Mouse (Mus musculus): Measurements from ENCODE around the gene Abhd14a.

The Abhd14a gene

DNA sequence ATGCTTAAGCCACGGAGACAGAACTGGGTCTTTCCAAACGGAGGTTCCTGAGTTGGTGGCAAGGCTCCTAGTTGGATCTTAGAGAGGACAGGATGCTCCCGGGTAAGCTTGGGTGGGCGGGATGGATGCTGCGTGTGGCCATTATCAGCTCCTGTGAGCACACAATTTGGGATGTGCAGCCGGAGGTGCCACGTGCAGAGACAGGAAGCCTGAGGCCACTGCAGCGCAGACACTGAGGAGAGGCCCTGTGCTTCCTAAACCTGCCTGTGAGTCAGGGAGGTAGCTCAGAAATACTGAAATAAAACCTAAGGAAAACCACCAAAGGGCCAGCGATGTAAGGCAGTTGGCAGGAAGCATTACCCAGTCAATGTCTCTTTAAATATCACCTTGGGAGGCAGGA, 22.3 kb upstream of the Abhd14a start:
- no peak for DNase-seq (ENCODE audit: extremely low read depth, low read depth, low spot score)

DNA sequence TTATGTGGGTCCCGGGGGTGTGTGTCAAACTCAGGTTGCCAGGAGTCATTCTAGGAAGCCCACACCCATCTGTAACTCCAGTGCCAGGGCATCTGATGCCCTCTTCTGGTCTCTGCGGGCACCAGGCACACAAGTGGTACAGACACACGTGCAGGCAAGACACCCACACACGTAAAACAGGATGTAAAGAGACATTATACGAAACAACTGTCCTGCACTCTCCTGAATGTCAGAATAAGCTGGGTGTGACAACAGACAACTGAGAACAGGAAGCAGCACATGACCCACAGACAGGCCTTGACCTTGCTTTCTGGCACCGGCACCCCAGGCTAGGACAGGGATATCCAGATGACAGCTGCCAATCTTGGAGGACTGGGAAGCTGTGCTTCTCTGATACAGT, 21.8 kb upstream of the Abhd14a start:
- no peak for DNase-seq (ENCODE audit: extremely low read depth, low read depth, low spot score)

DNA sequence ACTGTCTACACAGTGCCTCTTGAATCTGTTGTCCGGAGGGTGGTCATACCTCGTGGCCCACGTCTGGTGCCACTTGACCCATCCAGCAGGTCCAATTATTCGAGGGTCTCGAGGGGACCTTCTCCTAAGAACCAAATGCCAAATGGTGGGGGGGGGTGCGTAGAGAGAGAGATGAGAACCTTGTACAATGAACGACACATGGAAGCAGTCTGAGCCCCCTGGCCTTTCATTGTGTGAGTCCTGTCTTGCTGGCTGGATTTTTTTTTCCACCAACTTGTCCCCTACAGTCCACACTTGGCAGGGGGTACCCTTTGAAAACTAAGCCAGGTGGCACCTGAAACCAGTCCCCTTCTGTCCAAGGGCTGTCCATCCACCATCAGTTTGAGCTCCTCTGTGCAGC, 20.3 kb upstream of the Abhd14a start:
- no peak for DNase-seq (ENCODE audit: extremely low read depth, low read depth, low spot score)

DNA sequence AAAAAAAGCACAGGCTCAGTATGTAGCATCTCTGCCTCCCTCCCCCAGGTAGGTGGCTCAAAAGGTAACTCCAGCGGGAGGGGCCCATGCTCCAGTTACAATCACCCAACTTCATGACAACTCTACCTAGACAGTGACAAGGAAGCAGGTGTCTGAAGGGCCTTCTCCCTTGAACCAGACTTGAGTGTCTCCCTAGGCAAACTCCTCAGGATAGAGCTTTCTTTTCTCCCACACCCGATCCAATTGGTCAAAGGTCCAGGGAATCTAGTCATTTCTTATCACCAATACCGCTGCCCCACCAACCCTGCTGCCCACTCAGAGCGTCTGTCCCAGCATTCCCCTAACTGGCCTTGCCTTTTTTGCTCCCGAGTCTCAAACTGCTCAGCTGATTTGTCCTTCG, 19.2 kb upstream of the Abhd14a start:
- no peak for DNase-seq (ENCODE audit: extremely low read depth, low read depth, low spot score)

DNA sequence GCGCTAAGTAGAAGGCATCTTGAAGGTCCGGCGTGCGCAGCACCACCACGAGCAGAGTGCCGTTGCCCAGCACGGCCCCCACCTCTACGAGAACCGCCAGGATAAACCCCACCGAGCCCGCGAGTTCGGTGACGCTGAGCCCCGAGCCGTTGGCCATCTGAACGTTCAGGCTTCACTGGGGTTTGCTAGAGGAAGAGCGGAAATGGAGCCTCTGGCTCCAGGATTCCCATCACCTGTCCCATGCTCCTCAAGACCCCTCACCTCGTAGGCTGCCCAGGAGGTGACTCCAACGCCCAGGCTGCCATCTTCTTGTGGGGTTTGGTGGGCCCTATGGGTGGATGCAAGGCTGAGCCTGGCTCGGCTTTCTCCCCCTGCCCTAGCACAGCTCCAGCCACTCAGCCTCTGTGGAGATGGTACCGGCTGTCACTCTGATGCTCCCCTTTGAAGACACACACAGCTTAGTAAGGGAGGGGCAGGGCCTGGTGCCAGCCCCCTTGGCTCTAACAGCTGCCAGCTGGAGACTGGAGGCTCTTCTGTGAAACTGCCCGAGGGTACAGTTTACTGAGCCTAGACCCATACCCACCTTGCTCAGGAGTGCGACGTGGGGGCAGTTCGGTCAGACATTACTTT, 18.2 kb upstream of the Abhd14a start, which contains the start of gene Gpr62:
Gene Gpr62, minus strand, starts transcription at position 368 of the 630 bp plus-strand sequence.
- DNase-seq (ENCODE audit: extremely low read depth, low read depth, low spot score), result no peak

DNA sequence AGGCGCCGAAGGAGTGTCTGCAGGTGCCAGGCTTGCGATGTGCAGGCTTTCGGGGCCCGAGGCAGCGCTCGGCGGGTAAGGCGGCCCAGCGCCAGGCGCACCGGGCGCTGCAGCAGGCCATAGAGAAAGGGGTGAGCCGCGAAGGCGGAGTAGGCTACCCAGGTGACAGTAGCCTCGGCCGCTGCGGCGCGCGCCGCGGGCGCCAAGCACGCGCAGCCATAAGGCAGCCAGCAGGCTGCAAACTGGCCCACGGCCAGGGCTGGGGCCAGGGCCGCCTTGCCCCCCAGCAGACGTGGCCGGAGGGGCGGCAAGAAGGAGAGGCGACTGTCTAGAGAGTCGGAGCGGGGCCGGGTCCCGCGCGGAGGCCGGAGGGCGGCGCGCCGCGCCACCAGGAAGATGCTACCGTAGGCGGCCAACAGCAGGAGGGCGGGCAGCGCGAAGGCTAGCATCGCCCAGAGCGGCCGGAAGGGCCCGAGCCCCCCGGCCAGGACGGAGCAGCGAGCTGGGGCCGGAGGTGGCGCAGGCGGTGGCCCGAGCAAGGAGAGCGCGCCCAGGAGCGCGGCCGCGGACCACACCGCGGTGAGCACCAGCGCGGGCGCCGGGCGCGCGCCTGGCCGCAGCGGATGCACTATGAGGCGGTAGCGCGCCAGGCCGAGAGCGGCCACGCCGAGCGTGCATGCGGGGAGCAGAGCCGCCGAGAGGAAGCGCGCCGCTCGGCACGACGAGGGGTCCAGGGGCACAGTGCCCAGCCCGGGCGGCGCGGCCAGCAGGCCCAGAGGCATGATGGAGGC, 17.5 kb upstream of the Abhd14a start:
- no peak for DNase-seq (ENCODE audit: extremely low read depth, low read depth, low spot score)

DNA sequence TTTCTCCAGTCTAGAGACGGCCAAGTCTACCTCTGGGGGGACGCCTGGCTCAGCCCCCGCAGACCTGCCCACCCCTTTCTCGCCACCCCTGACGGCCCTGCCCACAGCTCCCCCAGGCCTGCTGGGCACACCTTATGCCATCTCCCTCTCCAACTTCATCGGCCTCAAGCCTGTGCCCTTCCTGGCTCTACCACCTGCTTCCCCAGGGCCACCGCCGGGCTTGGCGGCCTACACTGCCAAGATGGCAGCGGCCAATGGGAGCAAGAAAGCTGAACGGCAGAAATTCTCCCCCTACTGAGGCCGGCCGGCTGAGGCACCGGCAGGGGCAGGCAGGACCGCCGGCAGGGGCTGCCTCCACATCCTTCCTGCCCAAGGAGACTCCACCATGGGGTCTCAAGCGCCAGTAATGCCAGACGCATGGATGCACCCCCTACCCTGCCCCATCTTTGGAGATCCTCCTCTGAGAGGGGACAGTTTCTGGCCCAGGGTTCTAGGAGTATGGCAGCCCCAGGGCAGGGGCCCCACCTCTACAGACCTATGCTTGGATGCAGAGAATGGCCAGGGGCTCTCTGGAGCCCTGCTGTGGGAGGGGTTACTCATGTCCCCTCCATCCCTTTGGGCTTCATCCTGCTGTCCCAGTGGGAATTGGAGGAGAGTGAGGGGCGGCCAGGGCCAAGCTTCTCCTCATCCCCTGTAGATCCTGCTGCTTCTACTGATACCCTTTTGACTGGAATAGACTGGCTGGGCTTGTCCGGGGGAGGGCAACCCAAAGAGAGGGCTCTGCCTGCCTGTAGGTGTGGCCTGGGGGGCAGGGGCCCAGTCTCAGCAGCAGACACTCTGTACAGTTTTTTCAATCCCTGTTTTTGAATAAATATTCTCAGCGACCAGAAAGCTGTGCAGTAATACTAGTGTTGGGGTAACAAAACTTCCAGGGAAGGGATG, 15.9 kb upstream of the Abhd14a start:
- DNase-seq (ENCODE audit: extremely low read depth, low read depth, low spot score), result no peak

DNA sequence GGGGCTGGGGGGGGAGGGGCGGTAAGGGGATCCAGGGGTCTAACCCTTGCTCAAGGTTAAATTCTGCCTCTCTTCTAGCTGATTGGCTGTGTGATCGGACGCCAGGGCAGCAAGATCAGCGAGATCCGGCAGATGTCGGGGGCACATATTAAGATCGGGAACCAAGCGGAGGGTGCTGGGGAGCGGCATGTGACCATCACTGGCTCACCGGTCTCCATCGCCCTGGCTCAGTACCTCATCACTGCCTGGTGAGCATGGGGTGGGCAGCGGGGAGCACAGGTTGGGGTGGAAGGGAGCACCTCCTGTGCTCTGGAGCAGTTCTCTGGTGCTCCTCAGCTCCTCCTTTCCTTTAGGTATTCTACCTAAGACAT, 14.9 kb upstream of the Abhd14a start:
- no peak for DNase-seq (ENCODE audit: extremely low read depth, low read depth, low spot score)

DNA sequence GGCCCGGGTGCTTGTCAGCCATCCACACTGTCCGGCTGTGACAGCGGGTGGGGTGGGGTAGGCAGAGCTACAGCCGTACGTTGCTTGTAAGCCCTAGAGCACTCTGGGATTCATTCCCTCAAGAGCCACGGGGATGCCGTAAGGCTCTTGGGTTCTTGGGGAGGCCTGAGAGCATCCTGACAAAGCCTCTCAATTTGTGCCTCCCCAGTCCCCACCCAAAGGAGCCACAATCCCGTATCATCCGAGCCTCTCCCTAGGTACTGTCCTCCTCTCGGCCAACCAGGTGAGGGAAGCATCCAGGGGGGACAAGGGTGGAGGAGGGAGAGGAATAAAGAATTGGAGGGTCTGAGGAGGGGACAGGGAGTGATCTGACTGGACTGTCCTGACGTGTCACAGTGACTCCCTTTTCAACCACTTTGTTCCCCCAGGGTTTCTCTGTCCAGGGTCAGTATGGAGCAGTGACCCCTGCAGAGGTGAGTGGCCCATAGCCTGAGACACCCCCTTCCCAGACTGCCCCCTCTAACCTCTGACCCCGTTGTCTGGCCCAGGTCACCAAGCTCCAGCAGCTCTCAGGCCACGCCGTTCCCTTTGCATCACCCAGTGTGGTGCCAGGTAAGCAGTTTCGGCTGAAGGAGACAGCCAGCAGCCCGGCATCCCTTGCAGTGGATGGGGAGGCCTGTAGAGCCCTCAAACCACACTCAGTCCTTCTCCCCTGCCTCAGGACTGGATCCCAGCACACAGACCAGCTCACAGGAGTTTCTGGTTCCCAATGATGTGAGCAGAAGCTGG, 14.4 kb upstream of the Abhd14a start:
- no peak for DNase-seq (ENCODE audit: extremely low read depth, low read depth, low spot score)

DNA sequence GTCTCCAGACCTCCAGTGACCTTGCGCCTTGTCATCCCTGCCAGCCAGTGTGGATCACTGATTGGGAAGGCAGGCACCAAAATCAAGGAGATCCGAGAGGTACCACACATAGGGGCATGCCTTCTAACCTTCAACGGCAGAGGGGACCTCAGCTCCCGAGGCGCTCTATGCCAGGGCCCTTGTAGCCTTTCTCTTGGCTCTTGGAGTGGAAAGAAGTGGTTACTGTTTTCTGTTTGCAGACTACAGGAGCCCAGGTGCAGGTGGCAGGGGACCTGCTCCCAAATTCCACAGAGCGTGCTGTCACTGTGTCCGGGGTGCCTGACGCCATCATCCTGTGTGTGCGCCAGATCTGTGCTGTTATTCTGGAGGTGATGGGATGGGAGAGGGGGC, 13.5 kb upstream of the Abhd14a start:
- DNase-seq (ENCODE audit: extremely low read depth, low read depth, low spot score), result no peak

DNA sequence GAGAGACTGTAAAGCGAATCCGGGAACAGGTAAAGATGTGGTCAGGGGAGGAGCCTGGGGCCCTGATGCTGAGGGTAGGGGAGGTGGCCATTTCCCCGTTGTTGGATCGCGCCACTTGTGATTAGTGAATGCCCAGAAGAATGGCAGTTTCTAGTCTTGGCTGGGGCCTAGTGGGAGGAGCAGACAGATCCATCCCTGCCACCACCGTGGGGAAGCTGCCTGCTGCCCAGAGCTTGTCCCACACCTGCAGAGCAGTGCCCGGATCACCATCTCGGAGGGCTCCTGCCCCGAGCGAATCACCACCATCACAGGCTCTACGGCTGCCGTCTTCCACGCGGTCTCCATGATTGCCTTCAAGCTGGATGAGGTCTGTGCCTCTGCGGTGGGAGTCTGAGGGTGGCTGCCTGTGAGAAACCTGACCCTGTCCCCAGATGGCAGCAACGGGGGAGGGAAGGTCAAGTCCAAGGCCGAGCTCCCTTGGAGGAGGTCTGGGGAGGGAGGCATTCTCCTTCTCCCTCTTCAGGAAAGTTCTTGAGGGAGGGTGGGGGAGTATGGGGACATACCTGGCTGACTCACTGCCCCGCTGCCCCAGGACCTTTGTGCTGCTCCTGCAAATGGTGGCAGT, 13.0 kb upstream of the Abhd14a start:
- DNase-seq (ENCODE audit: extremely low read depth, low read depth, low spot score), result no peak

DNA sequence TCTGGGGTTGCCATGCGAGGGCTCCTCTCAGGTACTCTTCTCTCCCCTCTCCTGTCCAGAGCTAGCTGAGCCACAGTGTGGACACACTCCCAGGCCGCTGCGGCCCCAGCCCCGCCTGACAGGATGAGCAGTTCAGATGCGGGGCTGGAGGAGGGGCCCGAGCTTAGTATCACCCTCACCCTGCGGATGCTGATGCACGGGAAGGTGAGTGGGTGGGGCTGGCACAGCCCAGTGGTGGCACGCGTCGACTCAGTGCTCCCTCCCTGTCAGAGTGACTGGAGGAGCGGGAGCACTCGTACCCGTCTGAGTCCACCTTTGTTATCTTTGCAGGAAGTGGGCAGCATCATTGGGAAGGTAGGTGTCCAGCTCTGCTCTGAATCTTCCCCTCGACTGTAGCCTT, 12.5 kb upstream of the Abhd14a start:
- DNase-seq (ENCODE audit: extremely low read depth, low read depth, low spot score), result no peak

DNA sequence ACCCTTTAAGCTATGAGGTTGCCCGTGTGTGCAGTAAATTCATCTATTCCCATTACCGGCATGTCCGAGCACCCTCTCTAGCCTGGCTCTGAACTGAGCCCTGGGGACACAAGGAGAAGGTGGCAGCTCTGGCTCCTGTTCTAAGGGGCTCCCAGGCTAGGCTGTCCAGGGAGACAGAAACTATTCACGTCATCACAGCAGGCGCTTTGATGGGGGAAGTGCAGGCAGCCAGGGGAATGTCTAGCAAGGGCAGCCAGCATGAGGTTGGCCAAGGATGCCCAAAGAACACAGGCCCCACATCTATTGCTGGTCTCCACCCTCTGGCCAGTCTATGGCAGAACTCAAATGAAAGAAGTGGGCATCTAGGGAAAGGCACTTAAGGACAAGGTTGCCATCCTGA, 10.4 kb upstream of the Abhd14a start:
- DNase-seq (ENCODE audit: extremely low read depth, low read depth, low spot score), result no peak

DNA sequence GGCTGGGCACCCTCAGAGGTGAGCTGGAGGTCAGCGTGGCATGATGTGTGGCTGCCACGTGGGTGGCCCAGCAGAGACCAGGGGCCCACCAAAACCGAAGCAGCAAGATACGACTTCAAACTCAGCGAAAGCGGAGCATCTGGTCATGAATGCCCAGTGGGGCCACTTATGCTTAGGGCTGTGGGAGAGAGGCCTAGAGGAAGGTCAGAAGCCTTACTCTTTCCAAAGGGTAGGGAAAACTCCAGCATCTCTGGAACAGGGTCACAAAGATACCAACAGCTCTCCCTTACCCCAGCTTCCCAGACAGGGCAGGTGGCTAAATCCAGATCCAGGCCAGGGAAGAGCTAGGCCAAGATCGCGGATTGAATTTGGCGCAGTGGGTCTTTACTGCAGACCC, 9.7 kb upstream of the Abhd14a start:
- DNase-seq (ENCODE audit: extremely low read depth, low read depth, low spot score), result no peak

DNA sequence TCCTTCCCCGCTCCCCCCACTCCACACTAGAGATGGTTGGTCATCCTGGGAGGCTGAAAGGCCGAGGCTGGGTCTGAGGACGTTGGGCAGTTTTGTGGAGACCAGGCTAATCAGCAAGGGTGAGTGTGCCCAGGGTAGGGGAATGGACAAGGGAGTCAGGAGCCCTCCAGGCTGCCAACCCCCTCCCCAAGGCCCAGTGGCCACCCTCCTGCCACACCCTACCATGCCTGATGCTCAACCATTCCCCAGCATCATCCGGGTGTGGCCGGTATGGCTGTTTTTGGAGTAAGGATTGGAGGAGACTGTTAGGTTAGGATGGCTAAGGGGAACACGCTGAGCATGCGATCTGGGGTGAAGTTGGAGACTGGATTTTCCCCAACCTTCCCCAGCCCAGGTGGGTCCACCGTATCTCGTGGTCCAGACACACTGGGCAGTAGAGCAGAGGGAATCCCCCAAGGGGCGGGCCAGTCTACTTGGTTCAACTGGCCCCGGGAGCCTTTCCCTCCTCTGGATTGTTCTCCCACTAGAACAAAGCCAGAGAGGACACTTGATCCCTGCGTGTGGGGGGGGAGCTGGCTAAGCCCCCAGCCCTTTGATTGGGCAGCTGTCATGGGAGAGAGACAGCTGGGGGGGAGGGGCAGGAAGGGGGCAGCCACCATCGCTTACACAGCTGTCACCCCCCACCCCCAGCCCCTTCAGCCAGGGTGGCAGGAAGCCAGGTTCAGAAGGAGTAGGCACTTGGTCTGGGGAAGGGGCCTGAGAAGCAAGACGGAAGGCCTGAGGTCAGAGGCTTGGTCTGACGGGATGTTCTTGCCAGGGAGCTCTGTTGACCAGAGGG, 9.1 kb upstream of the Abhd14a start:
- DNase-seq (ENCODE audit: extremely low read depth, low read depth, low spot score), result no peak

DNA sequence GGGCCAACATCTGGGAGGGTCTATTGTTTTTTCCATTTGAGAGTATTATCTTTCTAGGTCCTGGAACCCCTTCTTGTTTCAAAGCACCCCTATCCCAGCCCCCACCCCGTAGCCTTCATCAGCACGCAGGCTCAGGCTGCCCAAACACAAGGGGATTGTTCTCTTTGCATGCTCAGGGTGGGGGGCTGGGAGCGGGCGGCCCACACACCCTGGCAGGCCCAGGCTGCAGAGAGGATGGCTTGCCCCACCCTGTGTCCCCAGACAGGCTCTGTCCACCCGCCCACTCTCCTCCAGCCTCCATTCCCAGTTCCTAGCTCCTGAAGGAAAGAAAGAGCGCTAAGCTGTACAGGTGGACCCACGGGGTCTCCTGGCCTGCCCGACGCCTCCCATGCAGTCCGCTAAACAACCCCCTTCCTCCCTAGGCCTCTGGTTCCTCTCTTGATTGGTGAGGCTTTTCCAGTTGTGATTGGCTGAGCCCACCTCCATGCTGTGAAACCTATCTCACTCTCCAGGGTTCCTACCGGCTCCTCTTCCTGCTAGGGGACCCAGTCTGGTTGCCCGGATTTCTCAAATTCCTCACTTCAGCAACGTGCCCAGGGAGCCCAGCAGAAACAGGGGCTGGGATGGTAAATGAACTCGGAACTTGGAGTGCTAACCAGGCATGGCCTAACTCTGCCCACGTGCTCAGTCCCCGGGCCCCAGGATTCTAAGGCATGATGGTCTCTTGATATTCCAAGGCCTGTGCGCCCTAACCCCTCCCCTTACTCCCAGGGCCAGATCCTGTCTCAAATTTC, 7.6 kb upstream of the Abhd14a start:
- no peak for DNase-seq (ENCODE audit: extremely low read depth, low read depth, low spot score)

DNA sequence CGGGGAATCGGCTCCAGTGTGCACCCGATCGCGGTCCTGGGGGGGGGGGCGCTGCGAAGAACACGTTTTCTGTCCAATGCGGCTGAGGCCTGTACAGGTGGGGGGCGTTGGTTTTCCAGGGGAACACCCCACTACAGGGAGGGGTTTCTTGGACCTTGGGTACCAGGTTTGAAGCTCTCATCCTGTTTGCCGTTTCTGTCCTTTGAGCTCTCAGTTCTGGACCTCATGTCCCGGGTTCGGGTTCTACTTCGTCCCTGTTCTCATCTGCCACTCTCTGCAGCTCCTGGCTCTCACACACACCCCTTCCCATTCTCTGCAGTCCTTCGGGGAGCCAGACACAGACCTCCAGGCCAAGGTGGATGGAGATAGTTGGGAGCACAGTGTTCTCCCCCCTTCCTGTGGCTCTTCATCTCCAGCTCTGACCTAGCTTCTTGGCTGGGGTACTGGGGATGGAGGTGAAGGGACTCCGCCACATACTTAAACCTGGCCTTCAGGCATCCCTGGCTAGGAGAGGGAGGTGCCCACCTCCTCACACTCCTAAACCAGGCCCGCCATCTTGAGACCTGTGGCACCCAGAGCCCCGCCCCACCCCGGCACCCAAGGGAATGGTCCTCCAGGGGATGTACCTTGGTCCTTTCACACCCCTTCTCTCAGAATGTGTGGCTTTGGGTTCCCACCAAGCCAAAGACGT, 6.7 kb upstream of the Abhd14a start:
- no peak for DNase-seq (ENCODE audit: extremely low read depth, low read depth, low spot score)

Measured in fat pad, adult 2 months (tissue).